Mouse (Mus musculus) small intestine, adult 2 months (tissue): ENCODE results near the gene Chn2.

Experiments used
- CTCF ChIP-seq: fragments of 200-500 bp; IDR thresholded peaks from 2 replicates; pipeline ENCODE4 v1.5.1; 2012; ENCODE audit warnings: low read depth, mild to moderate bottlenecking, control low read depth, inconsistent platforms, low read length, moderate library complexity, mixed read lengths; ENCODE audit not compliant: insufficient replicate concordance, insufficient read length; ENCODE audit errors: extremely low read depth
- POLR2A ChIP-seq: fragments of 200-500 bp; IDR thresholded peaks from 2 replicates; pipeline ENCODE4 v1.6.1; 2012; ENCODE audit warnings: low read depth, mild to moderate bottlenecking, control low read depth, inconsistent platforms, low read length, moderate library complexity

- no peak for TF ChIP-seq POLR2A
- TF ChIP-seq CTCF: no peak
These were observed 292.8 kb downstream of the Chn2 start for GRCm38 (mm10) chr6:54332203-54332602.
